Mouse (Mus musculus) neutrophil, adult 59 days (primary cell): Measurements from ENCODE around the gene Klra3. TPM values are rescaled to one million over a fixed set of nuclear protein-coding genes. Genes with fewer than 3 reads are reported as not detected.

ENCODE experiments used
- total RNA-seq, 2 experiments: library from RNA; stranded (reverse); gene quantifications; 1 replicate in 1 of 2; 2 replicates in 1 of 2; pipeline ENCODE4 v1.2.4; 2023

The Klra3 gene
- total RNA-seq, result 1 to 10 TPM in 1 of 2 experiments, under 1 TPM in 1; 0.64 to 1.2 TPM

DNA sequence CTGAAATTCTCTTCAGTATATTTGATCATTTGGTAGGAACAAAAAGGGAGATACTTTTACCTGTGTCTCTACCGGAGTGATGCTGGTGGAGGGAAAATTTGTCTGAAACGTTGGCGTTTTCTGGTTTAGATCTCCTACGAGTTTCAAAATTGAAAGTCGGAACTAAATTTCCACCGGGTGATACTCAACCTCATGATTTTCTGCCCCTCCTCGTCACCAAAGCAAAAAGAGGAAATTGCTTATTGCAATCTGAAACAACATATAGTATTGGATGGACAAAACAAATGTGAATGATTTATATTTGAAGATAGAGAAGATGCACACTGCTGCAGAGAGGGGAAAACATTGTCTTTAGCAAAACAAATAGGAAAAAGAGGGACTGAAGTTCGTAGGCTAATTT, at the start of gene Klra3:
Klra3 (minus strand) TSS at position 164 of the 400 bp plus-strand sequence.

DNA sequence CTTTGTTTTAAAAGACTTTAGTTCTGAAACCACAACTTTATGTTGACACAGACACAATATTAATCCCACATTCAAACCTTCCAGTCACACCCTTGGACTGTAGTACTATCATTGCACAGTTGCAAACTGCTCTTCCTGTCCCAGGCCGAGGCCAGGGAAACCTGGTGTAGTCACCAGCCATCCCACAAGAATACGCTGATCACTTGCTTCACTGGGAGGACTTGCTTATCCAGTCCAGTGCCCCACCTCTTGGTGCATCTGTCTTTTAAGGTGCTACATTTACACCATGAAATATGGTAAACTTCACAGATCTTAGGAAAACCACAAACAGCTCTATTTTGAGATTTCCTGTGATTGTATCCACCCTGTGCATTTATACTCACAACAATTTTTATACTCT, 49.4 kb upstream of the Klra3 start, which contains the start of gene Klra1:
Klra1 (minus strand) TSS at position 125 of the 400 bp plus-strand sequence.

DNA sequence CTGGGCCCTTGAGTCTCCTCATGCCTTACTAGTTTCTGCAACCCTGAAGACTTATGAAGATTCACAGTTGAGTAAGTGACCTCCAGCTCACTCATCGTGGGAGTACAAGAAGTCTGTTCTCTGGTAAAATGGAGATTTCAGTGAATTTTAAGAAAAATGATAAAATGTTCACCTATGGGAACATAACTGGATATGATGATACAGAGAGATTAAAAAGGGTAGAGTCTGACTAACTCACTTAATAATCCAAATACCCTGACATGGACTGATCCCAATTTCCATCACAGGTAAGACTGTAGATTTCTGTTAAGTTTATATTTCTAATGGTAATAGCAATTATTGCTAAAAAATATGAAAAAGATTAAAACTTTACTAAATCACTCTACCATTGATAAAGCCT, 55.5 kb downstream of the Klra3 start, which contains the start of gene Klra10:
Klra10 (minus strand) TSS at position 101 of the 400 bp plus-strand sequence.

Other genes starting within 250 kb of the Klra3 start
- 1 to 10 TPM in 1 of 2 experiments, under 1 TPM in 1; 0.93 to 1.4 TPM for gene Klra8, start 207.7 kb downstream of the Klra3 start, total RNA-seq
- gene Klra9, start 144.5 kb downstream of the Klra3 start, total RNA-seq, result under 1 TPM; 0.56 to 0.64 TPM
- gene Klra7, start 104.3 kb downstream of the Klra3 start, total RNA-seq, result not detected
- 1 to 10 TPM; 1.4 to 1.6 TPM for gene Klra10, start 55.6 kb downstream of the Klra3 start, total RNA-seq
- gene Klra1, start 49.3 kb upstream of the Klra3 start, total RNA-seq, result not detected